Mouse (Mus musculus) adipocyte (in vitro differentiated cells): ENCODE results near the gene Tepp.

Experiments
- DNase-seq: peaks from one replicate; pipeline ENCODE4 v3.0.0-alpha.2; 2016; ENCODE audit warnings: low spot score

Tepp gene

DNA sequence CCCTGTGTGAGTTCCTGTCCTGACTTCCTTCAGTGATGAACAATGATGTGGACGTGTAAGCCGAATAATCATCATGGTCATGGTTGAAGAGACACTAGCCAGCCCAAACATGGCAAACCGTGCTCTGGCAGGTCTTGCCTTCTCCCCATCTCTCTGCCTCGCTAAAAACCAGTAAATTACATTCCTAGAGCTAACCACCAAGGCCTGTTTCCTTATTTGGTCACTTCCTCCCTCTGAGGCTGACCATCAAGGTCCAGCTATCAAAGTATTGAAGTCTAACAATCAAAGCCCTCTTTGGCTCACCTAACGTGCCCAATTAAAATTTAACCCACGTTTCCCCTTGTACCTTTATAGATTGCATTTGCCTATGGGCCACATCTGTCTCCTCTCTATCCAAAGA is 51.9 kb downstream of the Tepp start:
- no peak for DNase-seq

DNA sequence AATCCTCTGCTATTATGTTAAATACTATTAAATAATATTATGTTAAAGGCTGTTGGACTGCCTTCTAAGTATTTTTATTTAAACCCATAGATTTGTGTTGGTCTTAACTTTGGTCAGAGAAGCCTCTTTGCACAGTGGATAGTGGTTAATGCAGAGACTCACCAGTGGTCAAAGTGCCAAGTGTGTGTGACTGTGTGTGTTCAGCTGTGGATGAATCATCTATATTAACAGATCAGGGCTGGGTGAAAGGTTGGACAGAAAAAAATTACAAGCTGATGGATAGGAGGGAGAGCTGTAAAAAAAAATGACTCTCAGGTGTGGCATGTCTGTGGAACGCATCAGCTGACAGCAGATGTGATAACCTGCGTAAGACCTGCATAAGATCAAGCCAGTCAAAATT is 53.5 kb downstream of the Tepp start:
- no peak for DNase-seq

DNA sequence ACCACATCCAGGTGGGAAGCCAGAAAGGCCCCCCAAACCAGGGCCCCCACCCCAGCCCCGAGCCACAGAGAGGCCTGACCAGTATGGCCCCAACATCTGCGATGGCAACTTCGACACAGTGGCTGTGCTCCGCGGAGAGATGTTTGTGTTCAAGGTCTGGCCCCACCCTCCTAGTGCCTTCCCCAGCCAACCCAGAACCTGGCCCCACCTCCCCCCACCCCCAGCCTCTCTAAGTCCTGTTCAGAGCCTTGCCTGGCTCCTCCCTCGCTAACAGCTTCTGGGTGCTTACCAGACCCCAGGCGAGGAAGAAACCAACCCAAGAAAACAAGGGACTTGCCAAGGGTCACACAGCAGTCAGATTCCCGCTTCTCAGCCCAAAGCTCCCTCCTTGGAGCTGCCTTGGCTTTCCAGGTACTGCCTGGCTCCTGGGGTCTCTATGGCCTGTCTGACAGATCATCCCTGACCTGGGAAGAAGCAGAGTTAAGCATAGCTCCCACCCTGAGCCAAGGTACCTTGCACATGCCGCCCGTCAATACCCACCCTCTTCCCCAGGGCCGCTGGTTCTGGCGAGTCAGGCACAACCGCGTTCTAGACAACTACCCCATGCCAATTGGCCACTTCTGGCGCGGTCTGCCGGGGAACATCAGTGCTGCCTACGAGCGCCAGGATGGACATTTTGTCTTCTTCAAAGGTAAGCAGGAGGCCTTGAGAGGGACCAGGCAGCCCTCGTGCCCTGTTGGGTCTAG is 59.4 kb downstream of the Tepp start:
- DNase-seq = no peak

DNA sequence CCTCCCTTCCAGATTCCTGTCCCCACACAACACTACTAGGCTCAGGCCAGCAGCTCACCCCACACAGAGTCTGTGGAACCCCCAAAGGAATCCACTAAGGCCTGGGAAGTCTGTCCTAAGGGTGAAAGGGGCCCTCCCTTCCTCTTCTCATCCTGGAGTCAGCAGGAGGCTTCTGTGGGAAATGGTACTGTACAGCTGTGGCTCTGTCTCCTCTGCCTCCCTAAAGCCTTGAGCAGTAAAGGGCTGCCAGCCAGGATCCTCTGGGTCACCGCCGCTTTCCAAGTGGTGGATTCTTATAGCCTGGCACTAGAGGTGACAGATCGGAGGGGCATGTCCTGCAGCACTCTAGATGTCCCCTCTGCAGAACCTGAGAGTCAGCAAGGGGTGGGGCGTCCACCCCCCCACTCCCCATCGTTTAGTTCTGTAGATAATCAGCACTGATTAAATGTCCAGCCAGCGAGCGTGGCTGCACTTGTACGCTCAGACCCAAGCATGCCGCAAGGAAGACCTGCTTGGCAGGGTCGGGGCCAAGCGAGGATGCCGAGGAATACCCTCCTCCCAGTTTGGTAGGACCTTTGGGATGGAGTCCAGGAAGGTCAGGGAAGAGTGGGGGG is 63.1 kb downstream of the Tepp start:
- no peak for DNase-seq

DNA sequence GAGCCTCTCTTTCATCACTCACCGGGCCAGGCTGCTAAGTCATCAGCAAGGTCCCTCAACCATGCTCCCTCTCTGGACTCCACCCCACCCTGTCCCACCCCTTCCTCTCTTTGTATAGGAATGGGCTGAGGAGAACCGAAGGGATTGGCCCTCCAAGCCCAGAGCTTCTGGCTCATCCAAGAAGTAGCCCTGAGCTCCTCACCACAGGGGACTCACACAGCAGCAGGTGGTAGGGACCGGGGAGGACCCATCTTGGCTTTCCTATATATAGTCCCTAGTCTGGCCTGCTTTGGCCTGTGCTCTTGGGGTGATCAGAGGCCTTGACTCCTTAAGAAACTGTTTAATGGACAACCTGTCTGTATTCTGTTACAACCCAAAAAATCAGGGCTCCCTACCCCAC is 64.1 kb downstream of the Tepp start:
- no peak for DNase-seq

DNA sequence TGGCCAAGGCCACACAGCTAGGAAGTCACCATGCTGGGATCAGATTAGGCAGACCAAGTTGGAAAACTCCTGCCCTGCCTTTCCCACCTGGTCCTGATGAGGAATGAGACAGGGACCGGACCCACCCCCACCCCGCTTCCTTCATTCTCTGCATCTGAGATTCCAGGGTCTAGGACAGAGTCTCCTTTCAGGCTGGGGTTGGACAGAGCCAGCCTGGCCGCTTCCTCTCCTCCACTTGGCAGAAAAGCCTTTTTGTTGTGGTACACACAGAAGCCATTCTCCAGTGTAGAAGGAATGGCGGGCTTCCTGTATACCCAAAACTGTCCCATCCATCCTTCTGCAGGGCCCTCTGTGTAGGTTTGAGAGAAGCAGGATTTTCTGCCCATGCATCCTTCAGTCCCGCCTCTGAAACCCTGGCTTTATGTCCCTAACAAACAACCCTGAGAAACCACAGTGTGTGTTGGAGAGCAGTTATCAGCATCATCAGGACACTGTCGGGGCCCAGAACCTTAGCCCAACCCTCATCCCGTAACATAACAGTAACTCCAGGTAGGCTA is 65.1 kb downstream of the Tepp start:
- no peak for DNase-seq
